Mouse (Mus musculus): ENCODE data around the gene Il20rb. TPM values are rescaled to one million over a fixed set of nuclear protein-coding genes. Genes with fewer than 3 reads are reported as not detected.

Gene Il20rb
- total and polyA plus RNA-seq, 2 experiments from 2014 or later = 1.4 to 1.7 TPM

GRCm38 (mm10) chr9:100440111-100440790 lies 46.3 kb downstream of the Il20rb start:
- TF ChIP-seq CTCF (IDR thresholded peaks at IDR 0.05; ENCODE audit: low read depth) (no peak), EP300 (IDR thresholded peaks at IDR 0.05; ENCODE audit: low read depth) (no peak)
- H3K4me1 ChIP-seq (ENCODE audit: control insufficient read depth, insufficient read depth) = no peaks in the 10 kb centered on the region
- no peak overlapping the region for H3K9ac ChIP-seq (replicated peaks; ENCODE audit: low read depth, low read length)
- no peak overlapping the region for H3K4me3 ChIP-seq (ENCODE audit: low read depth, low read length)
- ATAC-seq (ENCODE audit: insufficient read depth, low read depth) (peak; percentile 88), DNase-seq (ENCODE audit: low spot score) (peak; percentile 67)
- 29% methylated on average over 9 of the region's 9 CpGs for WGBS
- H3K4me2 ChIP-seq (ENCODE audit: low read depth, low read length) = peak overlapping the region; percentile 11; the same call in 1 of the 2 replicates
- H3K27me3 ChIP-seq (ENCODE audit: control insufficient read depth, insufficient read depth, low read length) = no peaks in the 10 kb centered on the region
- H3K9me3 ChIP-seq (replicated peaks; ENCODE audit: control insufficient read depth, low read length) = no peaks in the 10 kb centered on the region
- no peak overlapping the region for H3K27ac ChIP-seq (ENCODE audit: low read depth)
- no peaks in the 10 kb centered on the region for H3K36me3 ChIP-seq (replicated peaks; ENCODE audit: control insufficient read depth, insufficient read depth, low read length)

DNA sequence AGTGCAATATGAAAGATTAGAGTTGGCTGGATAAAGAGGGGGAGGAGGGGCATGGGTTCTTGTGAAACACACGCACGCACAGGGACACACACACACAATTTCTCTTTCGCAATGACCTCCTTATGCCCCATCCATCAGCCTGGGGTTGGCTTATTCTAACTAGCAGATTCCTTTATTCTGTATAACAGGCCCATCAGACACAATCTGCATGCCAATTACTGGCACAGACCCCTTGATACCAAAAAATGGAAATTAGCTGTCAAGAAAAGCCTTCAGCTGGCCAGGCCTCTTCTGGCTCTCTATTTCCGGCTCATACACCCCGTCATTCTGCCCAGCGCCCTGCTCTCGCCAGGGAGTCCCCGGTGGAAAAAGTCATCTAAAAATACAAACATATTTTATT lies 47.1 kb downstream of the Il20rb start:
- no peak for ATAC-seq (ENCODE audit: insufficient read depth, low read depth)

GRCm38 (mm10) chr9:100438994-100439393 lies 47.6 kb downstream of the Il20rb start:
- H3K27ac ChIP-seq (ENCODE audit: low read depth) = no peak overlapping the region
- TF ChIP-seq EP300 (IDR thresholded peaks at IDR 0.05; ENCODE audit: low read depth) (no peak), CTCF (IDR thresholded peaks at IDR 0.05; ENCODE audit: low read depth) (no peak)
- ATAC-seq (ENCODE audit: insufficient read depth, low read depth) = no peak

More for the DNA sequence above, 47.1 kb downstream of the Il20rb start:
- Histone ChIP-seq H3K9ac (replicated peaks; ENCODE audit: low read depth, low read length) (no peak overlapping the region), H3K9me3 (replicated peaks; ENCODE audit: control insufficient read depth, low read length) (no peaks in the 10 kb centered on the region), H3K4me2 (ENCODE audit: low read depth, low read length) (peak overlapping the region; percentile 11; the same call in 1 of the 2 replicates), H3K36me3 (replicated peaks; ENCODE audit: control insufficient read depth, insufficient read depth, low read length) (no peaks in the 10 kb centered on the region), H3K4me1 (ENCODE audit: control insufficient read depth, insufficient read depth) (no peaks in the 10 kb centered on the region), H3K4me3 (ENCODE audit: low read depth, low read length) (no peak overlapping the region), H3K27ac (ENCODE audit: low read depth) (no peak overlapping the region), H3K27me3 (ENCODE audit: control insufficient read depth, insufficient read depth, low read length) (no peaks in the 10 kb centered on the region)
- TF ChIP-seq EP300 (IDR thresholded peaks at IDR 0.05; ENCODE audit: low read depth) = no peak
- no peak for TF ChIP-seq CTCF (IDR thresholded peaks at IDR 0.05; ENCODE audit: low read depth)
- DNase-seq (ENCODE audit: low spot score) = no peak
- 79% methylated on average over 8 of the region's 8 CpGs for WGBS

DNA sequence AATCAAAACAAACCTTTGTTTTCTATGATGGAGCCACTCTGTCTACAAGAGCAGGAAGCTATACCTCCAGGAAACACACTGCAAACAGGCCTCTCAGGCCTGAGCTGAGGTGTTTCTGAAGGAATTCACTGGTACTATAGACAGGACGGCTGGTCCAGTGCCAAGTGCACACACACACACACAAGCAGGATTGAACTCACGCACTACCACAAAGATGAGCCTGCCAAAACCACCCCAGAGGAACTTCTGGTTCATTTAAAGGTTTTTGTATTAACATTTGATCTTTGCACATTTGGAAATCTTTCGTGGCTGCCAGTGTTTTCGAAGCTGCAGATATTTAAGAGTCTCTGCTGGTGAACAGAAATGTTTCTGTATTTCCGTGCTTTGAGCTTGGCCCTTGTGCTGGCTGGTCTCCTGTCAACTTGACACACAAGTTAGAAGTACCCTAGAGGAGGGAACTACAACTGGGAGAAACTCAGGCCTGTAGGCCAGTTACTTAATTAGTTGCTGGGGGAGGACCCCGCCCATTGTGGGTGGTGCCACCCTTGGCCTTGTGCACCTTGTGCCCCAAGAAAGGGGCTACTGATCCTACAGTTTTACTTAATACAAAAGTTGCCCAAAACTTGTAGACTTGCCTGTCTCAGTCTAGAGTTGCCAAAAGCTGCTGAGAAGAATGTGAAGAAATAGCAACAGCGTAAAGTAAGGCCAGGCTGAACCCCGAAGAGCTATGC lies 49.6 kb downstream of the Il20rb start:
- TF ChIP-seq CTCF (IDR thresholded peaks at IDR 0.05; ENCODE audit: low read depth) = no peak
- no peak for TF ChIP-seq EP300 (IDR thresholded peaks at IDR 0.05; ENCODE audit: low read depth)
- DNase-seq (ENCODE audit: low spot score) = no peak
- Histone ChIP-seq H3K4me3 (ENCODE audit: low read depth, low read length) (no peak overlapping the region), H3K27me3 (ENCODE audit: control insufficient read depth, insufficient read depth, low read length) (no peaks in the 10 kb centered on the region), H3K9ac (replicated peaks; ENCODE audit: low read depth, low read length) (no peak overlapping the region), H3K27ac (ENCODE audit: low read depth) (no peak overlapping the region), H3K4me2 (ENCODE audit: low read depth, low read length) (no peak overlapping the region), H3K9me3 (replicated peaks; ENCODE audit: control insufficient read depth, low read length) (no peaks in the 10 kb centered on the region), H3K36me3 (replicated peaks; ENCODE audit: control insufficient read depth, insufficient read depth, low read length) (no peaks in the 10 kb centered on the region), H3K4me1 (ENCODE audit: control insufficient read depth, insufficient read depth) (no peaks in the 10 kb centered on the region)
- WGBS = 72% methylated on average over 8 of the region's 8 CpGs
- ATAC-seq (ENCODE audit: insufficient read depth, low read depth) = no peak

More at GRCm38 (mm10) chr9:100438994-100439393, 47.6 kb downstream of the Il20rb start:
- no peaks in the 10 kb centered on the region for H3K27me3 ChIP-seq (ENCODE audit: control insufficient read depth, insufficient read depth, low read length)
- H3K4me2 ChIP-seq (ENCODE audit: low read depth, low read length) = no peak overlapping the region
- H3K4me3 ChIP-seq (ENCODE audit: low read depth, low read length) = no peak overlapping the region
- H3K4me1 ChIP-seq (ENCODE audit: control insufficient read depth, insufficient read depth) = no peaks in the 10 kb centered on the region
- H3K9me3 ChIP-seq (replicated peaks; ENCODE audit: control insufficient read depth, low read length) = no peaks in the 10 kb centered on the region
- no peak for DNase-seq (ENCODE audit: low spot score)
- no peaks in the 10 kb centered on the region for H3K36me3 ChIP-seq (replicated peaks; ENCODE audit: control insufficient read depth, insufficient read depth, low read length)
- 86% methylated on average over 10 of the region's 10 CpGs for WGBS
- no peak overlapping the region for H3K9ac ChIP-seq (replicated peaks; ENCODE audit: low read depth, low read length)

DNA sequence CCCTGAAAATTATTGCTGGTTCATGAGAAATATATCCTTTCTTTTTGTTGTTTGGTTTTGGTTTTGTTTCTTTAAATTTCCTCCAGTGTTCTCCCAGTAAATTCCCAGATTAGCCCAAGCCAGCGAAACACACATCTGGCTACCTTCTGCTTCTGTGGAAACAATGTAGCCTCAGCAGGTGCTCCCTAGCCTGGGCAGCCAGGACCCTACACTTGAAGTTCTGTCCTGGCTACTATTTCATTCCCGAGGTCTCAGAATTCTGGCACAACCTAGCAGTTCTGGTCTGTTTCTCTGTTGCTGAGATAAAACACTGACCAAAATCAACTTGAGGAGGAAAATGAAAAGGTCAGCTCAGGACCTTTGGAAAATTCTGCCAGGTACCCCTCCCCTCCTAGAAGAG lies 55.2 kb downstream of the Il20rb start:
- H3K36me3 ChIP-seq (replicated peaks; ENCODE audit: control insufficient read depth, insufficient read depth, low read length) = no peaks in the 10 kb centered on the region
- H3K4me1 ChIP-seq (ENCODE audit: control insufficient read depth, insufficient read depth) = no peaks in the 10 kb centered on the region
- no peak for DNase-seq (ENCODE audit: low spot score)
- H3K4me2 ChIP-seq (ENCODE audit: low read depth, low read length) = no peak overlapping the region
- no peak overlapping the region for H3K9ac ChIP-seq (replicated peaks; ENCODE audit: low read depth, low read length)
- H3K27ac ChIP-seq (ENCODE audit: low read depth) = no peak overlapping the region
- TF ChIP-seq CTCF (IDR thresholded peaks at IDR 0.05; ENCODE audit: low read depth) (no peak), EP300 (IDR thresholded peaks at IDR 0.05; ENCODE audit: low read depth) (no peak)
- no peaks in the 10 kb centered on the region for H3K27me3 ChIP-seq (ENCODE audit: control insufficient read depth, insufficient read depth, low read length)
- no peak overlapping the region for H3K4me3 ChIP-seq (ENCODE audit: low read depth, low read length)
- no peak for ATAC-seq (ENCODE audit: insufficient read depth, low read depth)
- H3K9me3 ChIP-seq (replicated peaks; ENCODE audit: control insufficient read depth, low read length) = no peaks in the 10 kb centered on the region
- 70% methylated on average over 2 of the region's 2 CpGs for WGBS
